Mouse (Mus musculus) kidney, adult 2 months (tissue): ENCODE results near the gene Odf3l2.

Source experiments
- CTCF ChIP-seq: fragments of 200-500 bp; conservative IDR thresholded peaks from 2 replicates; pipeline ENCODE4 v1.5.1; 2011; ENCODE audit warnings: low read depth, mild to moderate bottlenecking, control low read depth, low read length, moderate library complexity, mixed read lengths; ENCODE audit not compliant: insufficient read depth, insufficient read length
- POLR2A ChIP-seq: fragments of 200-500 bp; IDR thresholded peaks from one replicate; pipeline ENCODE4 v1.6.1; 2011; ENCODE audit warnings: low read depth, low read length, control low read depth

- TF ChIP-seq CTCF: peak; percentile 32; the same call in 1 of the 2 replicates
- TF ChIP-seq POLR2A: no peak
Observed at GRCm38 (mm10) chr10:79658829-79659228, 13.3 kb upstream of the Odf3l2 start.
